Mouse (Mus musculus): ENCODE measurements around the gene Ccdc33.

Gene Ccdc33

DNA sequence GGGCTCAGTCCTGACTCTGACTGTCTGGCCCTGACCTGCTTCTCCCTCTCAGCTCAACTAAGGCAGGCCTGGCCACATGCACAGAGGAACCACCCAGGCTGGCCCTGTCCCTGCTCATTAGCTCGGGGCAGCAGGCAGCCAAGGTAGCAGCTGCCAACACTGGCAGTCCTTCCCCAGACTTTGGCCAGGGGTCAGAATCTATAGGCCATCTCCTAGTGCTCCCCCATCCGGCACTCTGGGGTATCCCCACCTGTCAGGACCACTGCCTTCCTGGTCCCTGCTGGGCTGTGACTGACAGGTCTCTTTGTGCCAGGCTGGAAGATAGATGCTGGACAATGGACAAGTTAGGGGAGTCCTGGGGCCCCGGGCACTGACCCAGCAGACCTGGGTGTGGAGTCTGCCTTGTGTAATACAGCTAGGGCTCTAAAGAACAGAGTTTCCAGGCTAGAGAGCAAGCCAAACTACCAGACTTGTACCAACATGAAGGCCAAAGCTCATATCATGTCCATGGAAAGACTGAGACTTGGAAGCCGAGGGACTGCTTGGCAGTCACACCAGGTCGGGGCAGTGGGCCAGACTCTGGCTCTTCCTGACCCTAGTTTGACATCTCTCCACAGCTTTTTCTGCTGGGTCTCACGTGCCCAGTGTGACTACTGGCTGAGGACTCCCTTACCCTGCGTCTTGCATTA lies 25.9 kb downstream of the Ccdc33 start:
- no peak for DNase-seq (ENCODE audit: low read depth, low spot score)

DNA sequence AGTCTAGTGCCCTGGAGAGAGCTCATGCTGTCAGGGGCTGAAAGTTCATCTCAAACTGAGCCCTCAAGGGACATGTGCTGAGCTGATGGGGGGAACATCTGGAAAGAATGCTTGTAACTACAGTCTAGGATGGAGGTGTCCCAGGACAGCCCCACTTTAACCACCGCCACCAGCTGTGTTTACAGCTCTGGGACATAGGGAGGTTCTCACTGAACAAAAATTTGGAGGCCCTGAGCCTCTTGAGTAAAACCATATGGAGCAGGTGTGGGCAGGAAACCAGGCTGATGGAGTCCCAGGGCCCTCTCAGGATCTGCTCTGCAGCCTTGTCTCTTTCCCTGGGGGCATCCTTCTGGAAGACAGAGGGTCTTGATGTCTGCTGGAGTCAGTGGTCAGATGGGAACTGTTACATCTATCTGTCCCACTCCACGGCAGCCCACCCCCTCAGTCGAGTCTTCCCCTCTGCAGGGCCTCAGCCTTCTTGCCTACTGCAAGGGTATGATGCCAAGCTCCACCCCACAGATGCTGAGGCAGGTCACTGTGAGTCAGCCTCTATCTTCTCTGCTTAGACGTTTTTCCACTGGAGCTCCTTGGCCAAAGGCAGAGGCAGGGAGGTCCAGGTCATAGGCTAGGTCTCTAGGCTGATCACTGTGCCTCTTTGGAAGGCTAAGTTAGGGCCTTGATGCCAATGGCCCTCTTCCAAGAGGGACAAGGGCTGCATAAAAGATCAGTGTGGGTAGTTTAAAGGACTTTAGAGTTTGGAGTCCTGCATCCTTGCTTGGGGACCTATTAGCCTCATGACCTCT lies 26.8 kb downstream of the Ccdc33 start:
- no peak for DNase-seq (ENCODE audit: low read depth, low spot score)

DNA sequence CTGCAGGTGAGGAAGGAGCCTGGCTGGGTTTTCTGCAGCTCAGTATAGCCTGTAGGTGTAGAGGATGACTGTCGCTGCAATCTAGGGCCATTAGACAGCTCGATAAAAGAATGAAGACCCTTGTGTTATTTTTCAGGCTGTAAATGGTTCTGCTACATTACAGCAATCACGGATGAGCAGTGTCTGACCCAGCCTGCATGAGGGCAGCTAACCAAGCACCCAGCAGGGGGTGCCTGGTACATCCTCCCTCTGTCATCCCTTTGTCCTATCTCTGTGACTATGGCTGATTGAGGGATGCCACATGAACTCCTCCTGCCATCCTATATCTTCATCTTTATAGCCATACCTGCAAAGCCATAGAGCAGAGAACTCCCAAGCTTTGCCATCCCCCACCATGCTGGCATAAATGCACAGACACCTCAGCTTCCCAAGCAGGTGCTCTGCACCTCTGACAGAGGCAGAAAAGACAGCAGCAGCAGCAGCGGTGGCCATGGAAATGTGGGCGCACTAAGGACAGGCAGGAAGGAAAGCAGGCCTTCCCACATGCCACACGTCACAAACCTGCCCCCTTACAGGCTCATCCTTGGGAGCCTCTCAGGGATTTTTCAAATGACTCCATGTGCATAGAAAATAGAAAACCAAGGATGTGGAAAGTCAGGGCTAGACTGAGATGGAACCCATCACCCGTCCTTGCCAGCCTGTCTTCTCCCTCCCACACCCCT lies 31.2 kb downstream of the Ccdc33 start:
- no peak for DNase-seq (ENCODE audit: low read depth, low spot score)

DNA sequence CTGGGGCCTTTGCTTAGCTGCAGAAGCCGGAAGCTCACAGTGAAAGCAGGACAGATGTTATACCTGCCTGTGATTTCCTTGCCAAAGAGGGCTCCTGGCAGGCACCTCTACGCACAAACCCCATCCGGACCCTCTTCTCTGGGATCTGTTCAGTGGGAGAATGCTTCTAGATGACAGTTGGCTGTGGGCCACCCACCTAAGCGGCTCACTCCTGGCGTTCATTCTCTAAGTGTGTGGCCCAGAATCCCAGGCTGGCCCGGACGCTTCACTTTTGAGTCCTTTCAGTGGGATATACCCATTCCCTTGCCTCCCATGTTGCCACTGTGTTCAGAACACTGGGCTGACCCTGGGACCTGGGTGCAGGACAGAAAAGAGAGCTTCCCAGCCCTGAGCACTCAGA lies 31.8 kb downstream of the Ccdc33 start:
- DNase-seq (ENCODE audit: low read depth, low spot score), result no peak

DNA sequence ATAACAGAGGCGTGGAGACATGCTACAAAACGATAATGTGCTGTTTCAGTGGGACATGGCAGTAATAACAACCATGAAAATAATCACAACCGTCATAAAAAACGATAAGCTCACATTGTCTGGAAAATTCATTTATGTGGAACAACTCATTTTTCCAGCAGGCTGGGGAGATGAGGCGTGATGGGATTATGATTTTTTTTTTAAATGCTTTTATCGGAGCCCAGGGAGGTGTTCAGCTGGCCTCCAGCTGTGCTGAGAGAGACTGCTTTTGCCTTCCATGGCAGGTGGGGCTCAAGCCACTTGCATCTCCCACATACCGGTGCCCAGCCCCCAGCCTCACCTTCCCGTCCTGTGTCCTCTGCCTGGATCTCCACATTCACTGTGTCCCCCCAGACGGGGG lies 32.4 kb downstream of the Ccdc33 start:
- DNase-seq (ENCODE audit: low read depth, low spot score), result no peak

DNA sequence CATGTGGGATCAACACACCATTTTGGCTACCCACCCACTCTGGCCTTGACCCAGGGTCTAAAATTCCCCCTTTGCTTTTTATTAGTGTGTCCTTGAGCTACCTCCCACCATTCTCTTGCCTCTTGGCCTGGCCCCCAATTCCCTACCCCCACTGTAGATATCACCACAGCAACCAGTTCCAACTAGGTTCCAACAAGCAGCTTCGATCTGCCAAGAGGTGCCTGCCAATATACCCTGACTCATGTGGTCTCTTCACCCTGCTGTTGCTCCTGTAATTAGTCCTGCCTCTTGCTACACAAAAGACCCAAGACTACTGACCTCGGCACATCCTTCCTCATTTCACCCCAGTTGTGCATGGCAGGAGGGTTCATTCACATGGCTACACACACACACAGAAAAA lies 33.5 kb downstream of the Ccdc33 start:
- no peak for DNase-seq (ENCODE audit: low read depth, low spot score)

DNA sequence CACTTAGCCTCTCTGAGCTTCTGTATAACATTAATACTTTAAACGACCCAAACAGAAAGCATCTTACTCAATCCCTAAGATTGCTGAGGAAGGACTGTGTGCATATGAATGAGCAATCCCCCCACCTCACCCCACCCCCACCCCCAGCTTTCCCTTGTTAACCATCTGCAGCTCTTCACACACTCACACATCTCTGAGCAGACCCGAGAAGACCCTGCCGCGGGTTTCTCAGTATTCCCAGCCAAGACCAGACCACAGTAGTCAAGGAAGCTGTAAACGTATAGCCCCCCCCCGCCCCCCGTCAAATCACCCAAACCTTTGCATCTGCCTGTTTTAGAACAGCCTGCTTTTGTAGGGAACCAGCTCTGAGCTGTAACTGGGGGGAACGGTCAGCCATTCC lies 34.0 kb downstream of the Ccdc33 start:
- DNase-seq (ENCODE audit: low read depth, low spot score), result no peak

DNA sequence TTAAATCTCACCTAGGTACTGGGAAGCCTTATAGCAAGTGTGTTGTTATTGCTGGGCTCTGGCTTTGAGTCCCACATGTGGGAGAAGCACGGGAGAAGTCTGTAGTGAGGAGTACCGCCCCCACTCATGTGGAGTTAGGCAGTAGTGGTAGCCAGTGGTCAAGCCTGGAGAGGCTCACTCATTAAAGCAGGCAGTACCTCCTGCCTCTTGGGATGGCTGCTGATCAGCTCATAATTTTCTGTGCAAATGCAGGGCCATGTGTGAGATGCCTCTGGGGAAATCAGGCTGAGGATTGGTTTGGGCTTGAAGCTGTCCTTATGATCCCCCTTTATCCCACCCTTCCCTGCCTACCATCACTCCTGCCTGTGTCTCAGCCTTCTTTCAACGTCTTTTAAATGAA lies 44.1 kb downstream of the Ccdc33 start:
- no peak for DNase-seq (ENCODE audit: low read depth, low spot score)

DNA sequence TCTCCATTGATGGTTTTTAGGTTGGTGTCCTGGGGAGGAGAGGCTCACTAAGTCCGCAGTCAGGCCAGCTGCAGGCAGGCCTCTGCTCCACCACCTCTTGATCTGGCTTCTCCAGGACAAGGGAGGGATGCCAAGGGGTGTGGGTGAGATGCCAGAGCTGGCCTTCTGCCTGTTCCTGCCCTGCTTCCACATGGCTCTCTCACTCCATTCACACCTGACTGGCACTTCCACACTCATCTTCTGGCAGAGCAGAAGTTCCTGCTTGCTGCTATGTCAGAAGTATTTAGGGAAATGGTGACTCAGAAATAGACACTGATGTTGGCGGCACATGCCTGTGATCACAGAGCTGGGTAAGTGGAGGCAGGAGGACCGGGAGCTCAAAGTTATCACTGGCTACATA lies 51.1 kb downstream of the Ccdc33 start:
- peak; percentile 58 for DNase-seq (ENCODE audit: low read depth, low spot score)

DNA sequence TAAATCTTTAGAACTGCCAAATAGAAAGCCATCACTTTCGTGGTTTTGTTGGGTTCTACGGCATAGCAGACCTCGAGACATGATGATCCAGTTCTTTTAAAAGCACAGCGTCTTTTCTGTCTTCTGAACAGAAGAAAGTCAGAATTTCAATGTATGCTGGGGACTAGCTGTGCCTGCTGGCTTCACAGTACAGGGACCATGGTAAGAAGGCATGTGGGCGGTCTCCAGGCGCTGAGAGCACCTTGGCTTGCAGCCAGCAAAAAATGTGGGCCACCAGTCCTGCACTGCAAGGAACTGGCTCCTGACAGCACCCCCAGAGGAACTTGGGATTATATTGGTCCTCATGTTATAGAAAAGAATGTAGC lies 51.9 kb downstream of the Ccdc33 start:
- DNase-seq (ENCODE audit: low read depth, low spot score), result peak; percentile 89

DNA sequence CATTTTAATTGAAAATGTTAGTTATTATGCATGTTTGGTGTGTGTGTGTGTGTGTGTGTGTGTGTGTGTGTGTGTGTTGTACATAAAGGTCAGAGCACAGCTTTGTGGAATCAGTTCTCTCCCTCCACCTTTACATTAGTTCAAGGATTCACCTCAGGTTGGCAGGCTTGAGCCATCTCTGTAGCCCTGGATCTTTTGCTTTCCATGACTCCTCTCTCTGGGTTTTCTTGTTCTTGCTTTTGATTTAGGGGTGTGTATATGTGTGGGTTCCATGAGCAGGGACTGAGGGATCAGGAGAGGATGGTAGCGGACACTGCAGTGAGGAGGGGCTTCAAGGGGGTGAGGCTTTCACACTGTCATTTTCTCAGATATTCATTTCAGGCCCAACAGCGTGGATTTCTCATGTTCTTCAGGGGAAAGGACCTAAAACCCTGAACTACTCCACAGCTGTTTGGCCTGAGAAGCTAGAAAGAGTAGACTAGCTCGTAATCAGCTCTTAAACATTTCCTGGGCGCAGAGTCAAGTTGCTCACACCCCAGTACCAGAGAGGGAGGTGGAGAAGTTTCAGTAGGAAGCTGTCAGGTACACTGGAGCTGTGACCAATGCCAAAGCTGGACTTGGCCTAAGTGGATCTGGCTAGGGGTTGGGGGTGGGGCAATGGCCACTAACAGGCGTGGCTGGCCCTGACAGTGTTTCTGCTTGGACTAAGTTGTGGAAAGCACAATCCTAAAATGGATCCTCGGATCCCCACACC lies 52.5 kb downstream of the Ccdc33 start:
- no peak for DNase-seq (ENCODE audit: low read depth, low spot score)

DNA sequence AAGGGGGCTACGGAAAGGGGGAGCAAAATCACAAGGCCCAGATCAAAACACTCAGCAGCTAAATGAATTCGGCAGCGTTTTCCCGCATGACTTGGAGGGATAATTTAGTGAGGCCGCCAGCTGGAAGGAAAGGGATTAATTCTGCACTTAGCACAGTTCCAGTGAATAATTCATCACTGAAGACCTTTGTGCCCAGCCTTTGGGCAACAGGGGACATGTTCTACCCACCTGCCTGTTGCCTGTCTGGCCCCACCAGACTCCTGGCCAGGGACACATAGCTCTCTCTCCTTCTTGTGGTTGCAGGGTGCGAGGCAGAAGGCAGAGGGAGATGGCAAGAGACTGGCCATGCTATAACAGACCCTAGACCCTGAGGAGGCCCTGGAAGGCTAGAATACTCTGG lies 53.1 kb downstream of the Ccdc33 start:
- no peak for DNase-seq (ENCODE audit: low read depth, low spot score)

DNA sequence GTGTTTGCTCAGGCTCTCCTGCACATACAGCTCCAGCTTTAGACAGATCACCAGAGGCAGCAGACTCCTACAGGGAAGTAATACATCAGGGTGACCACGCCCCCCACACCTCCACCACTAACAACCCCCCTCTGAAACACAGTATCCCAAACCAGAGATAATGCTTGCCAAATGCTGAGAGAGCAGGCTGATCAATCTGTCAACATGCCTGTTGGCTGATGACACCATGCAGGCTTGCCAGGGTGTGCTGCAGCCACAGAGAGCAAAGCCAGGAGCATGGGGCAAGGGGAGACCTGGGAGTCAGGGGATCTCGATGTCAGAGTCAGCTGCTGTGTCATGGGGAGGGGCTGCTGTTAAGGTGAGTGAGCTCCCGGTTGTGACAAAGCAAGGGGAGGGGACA lies 55.1 kb downstream of the Ccdc33 start, which contains the start of gene Stra6:
Stra6 (plus strand) TSS at position 258 of the 400 bp plus-strand sequence.
- DNase-seq (ENCODE audit: low read depth, low spot score), result no peak

DNA sequence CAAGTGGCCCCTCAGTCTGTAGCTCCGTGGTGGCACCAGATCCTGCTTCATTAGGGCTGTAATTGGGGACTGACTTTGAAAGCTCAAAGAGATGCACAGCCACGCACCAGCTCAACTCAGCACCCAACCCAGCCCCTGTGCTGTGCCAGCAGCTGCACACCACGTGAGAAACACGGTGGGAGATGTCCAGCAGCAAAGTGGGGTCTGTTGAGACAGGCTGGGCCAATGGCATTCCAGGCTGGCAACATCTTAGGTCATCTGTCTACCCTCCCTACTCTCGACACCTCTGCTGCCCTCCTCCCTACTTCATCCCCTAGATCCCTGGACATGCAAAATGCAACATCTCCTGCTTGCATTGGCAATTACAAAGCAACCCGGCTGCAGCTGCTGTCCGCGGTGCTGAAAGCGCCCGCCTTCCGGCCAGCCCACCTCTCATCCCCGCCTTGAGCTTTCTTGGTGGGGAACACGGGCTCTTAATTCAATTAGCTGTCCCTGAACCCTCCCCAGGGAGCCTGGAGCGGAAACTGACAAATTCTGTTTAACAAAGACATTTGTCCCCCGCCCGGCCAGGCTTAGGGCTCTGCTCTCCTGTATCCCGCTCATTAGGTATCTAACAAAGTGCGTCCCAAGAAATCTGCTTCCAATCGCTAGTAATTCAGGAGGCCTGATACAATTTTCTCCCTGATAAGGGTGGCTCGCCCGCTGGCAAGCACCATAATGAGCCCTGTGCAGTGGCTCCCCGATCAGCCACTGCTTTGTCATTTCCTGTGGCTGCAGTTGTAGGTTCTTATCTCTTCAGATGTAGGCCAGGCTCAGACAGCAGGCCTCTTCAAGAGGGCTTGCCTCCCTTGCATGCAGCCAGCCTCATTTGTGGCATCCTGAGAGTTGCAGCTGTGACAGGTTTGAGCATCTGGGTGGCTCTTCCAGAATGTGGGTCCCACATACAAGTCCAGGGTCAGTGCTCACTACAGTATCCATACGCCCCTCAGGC lies 57.7 kb downstream of the Ccdc33 start:
- DNase-seq (ENCODE audit: low read depth, low spot score), result no peak

DNA sequence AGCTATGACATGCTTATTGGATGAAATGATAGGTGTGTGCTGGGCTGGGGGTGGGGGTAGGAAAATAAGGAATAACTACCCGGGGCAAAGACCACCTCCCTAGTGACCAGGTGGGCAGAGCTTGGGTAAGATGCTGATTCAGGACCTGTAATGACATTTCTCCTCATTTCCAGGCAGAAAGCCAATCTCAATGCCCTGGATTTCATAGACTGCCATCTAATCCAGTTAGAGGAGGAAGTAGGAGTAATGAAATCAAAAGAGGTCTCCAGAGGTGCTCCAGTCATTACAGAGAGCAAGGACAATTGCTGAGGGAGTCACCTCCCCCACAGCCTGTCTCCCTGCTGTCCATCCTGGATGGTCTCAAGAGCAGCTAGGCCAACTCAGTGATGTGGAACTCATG lies 58.7 kb downstream of the Ccdc33 start:
- DNase-seq (ENCODE audit: low read depth, low spot score), result no peak

DNA sequence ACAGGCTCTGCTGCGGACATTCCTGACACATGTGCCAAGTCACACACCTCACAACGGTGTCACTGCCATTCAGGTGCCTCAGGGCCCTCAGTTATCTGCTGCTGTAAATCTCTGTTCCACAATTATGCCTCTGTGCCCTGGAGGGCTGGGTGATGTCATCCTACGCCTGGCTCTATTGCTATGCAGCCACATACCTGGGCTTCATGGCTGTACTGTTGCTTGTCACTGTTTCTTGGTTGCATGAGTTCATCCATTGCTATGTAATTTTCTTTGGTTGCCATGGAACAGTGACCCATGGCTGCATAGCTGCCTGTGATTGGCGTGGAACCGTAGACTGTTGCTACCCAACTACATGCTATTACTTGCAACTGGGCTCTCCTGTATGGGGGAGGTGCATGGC lies 63.0 kb downstream of the Ccdc33 start:
- DNase-seq (ENCODE audit: low read depth, low spot score), result no peak

DNA sequence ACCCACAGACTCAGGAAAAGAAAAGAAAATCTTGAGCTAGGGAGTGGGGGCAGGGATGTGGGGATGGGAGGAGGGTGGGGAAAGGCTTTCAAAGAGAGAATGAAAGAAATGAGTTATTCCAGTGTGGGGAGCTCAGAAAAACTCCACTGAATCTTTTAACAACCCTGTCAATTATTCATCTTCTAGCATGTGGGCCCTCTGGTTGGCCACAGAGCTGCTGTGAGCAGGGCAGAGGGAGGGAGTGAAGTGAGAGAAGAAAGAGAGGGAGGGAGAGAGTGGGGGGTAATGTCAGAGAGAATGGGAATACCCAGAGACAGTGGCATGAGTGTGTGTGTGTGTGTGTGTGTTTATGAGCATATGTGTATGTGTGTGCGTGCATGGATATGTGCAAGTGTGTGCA lies 64.6 kb downstream of the Ccdc33 start:
- DNase-seq (ENCODE audit: low read depth, low spot score), result no peak

DNA sequence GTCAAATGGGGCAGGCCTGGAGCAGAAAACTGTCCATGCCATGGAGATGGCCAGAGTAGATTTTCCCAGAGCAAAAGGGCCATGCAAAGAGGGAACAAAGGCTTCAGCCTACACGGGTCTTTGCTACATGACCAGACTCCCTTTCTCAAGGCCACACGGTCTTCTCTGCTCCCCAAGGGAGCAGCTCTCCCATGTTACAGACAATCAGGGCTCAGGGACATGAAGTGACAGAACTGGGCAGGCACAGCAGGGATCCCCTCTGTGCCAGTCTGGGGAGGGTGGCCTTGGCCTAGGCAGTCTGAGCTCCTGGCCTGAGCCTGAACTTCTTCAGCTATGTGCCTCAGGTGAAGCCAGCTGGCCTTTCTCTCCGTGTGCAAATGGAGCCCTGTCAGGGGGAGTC lies 65.1 kb downstream of the Ccdc33 start:
- no peak for DNase-seq (ENCODE audit: low read depth, low spot score)

DNA sequence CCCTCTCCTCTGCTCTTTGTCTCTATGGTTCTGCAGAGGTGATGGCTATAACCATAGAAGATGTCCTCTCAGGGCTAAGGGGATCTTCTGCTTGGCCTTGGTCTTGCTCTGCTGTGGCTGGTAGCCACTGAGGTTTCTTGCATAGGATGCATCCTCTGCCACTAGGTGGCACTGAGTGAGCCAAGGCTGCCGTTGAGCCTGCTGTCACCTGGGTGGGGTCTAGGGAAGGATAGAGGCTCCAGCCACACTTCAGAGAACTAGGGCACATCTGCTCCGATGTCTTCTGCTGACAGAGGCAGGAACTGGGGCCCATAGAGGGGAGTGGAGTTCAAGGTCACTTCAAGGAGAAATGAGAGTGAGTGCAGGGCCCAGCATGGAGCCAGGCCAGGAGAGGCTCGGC lies 65.5 kb downstream of the Ccdc33 start:
- DNase-seq (ENCODE audit: low read depth, low spot score), result no peak

DNA sequence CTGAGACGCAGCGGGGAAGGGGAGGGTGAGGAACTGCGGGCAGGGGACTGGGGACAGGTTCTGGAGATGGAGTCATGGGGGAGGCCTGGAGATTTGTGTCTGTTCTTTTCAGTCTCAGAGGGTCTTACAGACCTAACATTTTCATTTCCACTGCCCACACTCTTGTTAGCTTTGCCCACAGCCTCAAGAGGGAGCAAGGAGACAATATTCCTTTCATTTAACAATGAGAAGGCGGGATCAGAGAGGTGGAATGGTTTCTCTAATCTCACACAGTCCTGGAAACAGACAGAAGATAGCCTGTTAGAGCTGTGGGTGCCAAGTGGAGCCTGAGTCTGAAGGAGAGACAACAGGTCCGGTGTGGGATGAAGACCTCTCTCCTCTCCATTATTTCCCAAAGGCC lies 66.7 kb downstream of the Ccdc33 start:
- DNase-seq (ENCODE audit: low read depth, low spot score), result no peak

DNA sequence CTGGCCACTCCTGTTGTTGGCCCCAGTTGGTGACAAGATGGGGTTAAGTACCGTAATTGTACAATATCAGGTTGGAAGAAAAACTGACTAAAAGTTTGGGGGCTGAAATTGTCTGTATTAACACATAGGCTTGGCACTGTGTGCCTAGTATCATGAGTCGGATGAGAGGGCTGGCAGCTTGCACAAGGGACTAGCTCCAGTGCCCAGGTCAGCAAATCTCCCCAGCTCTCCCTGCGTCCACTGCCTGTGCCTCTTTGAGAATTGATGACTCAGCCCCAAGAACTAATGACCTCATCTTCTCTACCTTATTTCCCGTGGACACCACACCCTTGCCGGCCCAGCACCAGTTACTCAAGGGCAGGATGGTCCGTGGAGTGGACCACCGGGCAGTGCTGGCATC lies 68.8 kb downstream of the Ccdc33 start:
- DNase-seq (ENCODE audit: low read depth, low spot score), result no peak
